Mouse (Mus musculus) cerebellum, adult 9-10 months (tissue): ENCODE results near the gene Btbd35f27.
"Not testable (repeated sequence)": the region's sequence is repeated elsewhere in the genome, so short reads cannot be mapped to it uniquely, and the experiment has no call there.

ENCODE experiments used
- DNase-seq: peaks from one replicate; pipeline ENCODE4 v3.0.0; 2022

The Btbd35f27 gene

DNA sequence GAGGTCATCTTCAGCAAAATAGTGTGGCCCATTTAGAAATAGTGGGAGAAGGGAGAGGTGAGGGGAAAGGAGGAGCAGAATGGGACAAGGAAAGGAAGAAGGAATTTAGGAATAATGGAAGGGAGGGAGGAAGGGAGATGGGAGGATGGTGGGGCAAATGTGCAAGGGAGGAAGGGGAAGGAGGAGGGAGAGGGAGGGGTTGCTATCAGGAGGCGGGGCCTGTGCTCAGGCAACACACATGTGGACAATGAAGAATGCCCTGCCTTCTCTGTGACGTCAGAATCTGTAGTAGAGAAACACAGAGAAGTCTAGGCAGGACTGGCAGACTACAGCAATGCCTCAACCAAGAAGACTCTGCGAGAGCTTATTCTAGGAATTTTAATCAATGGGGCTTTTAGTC is at the start of gene Btbd35f27:
Gene Btbd35f27 (plus strand): TSS at position 301 of the 400 bp plus-strand sequence.
- DNase-seq = not testable (repeated sequence)
